12 mouse cellular contexts compared by ENCODE assay signal in the genomic region with DNA sequence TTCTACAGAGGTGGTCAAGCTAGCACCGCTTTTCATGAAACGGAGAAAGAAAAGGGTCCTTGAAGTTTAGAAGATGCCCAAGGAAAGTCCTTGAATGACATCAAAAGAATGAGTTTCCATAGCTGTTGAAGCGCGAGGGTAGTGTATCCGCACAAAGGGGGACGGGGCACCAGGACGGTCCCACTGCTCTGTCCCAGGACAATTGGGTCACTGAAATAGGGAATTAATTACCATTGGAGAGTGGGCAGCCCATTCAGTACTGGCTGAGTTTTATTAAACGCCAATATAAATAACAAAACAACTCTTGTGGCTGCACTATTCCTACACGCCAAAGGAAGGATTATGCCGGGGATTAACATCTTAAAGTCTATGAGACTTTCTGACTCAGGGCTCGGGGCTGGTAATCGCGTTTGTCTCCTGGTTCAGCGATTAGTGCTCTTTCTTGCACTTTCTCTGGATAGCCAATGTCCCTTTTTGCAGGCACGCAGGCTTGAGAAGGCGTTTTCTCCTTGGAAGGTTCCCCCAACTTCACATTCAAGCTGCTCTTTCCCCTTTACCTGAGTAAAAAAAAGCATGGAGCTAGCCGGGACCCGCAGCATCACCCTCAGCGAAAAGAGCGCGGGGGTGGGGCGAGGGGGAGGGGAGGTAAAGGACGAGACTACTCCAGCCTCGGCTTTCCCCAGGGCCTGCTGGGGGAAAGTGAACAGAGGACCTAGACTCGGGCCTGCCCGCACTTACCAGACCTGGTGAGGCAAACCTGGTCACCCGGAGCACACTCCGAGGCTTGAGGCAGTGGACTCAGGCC. TPM values are rescaled to one million over a fixed set of nuclear protein-coding genes. Genes with fewer than 3 reads are reported as not detected.
DNase-seq lines count a peak whose midpoint lies in the region; ATAC-seq and TF ChIP-seq lines count a peak whose summit lies in the region.
"Had no signal": no experiment of that assay in that cellular context is flagged by ENCODE, and none has a peak within 500 bp of the region (broad histone marks: within the 10 kb centered on the region; RNA-seq: fewer than 3 reads in every experiment).

No protein-coding gene starts in this region.

- H3K27me3 ChIP-seq in midbrain, embryonic 10.5 days (ENCODE audit: low read depth, poor library complexity, severe bottlenecking), result peaks cover 100% of the 10 kb centered on the region
- peaks cover 66% of the 10 kb centered on the region for H3K27me3 ChIP-seq in midbrain, postnatal 0 days (ENCODE audit: insufficient read depth, low read length)
- peaks cover 71% of the 10 kb centered on the region for H3K27me3 ChIP-seq in hindbrain, embryonic 12.5 days
- H3K27me3 ChIP-seq in cerebellum, adult 2 months (ENCODE audit: control insufficient read depth, insufficient read depth, low read length), result peaks cover 19% of the 10 kb centered on the region; the same call in 1 of the 2 replicates

- 0% methylated on average over 28 of the region's 28 CpGs for WGBS in midbrain, embryonic 10.5 days
- WGBS in midbrain, postnatal 0 days, result 2% methylated on average over 28 of the region's 28 CpGs
- WGBS in hindbrain, embryonic 12.5 days, result under 1% methylated on average over 28 of the region's 28 CpGs
- 4% methylated on average over 28 of the region's 28 CpGs for WGBS in cerebellum, adult 2 months

- H3K9ac ChIP-seq in midbrain, postnatal 0 days (replicated peaks; ENCODE audit: low read length, poor library complexity, severe bottlenecking), result no peak overlapping the region
- H3K9ac ChIP-seq in hindbrain, embryonic 12.5 days, result peak overlapping the region; percentile 43; the same call in 1 of the 2 replicates

- peak overlapping the region; percentile 40 for H3K4me3 ChIP-seq in midbrain, embryonic 10.5 days
- no peak overlapping the region for H3K4me3 ChIP-seq in midbrain, postnatal 0 days (ENCODE audit: low read depth, low read length)
- no peak overlapping the region for H3K4me3 ChIP-seq in hindbrain, embryonic 12.5 days
- no peak overlapping the region for H3K4me3 ChIP-seq in cerebellum, adult 2 months (replicated peaks; ENCODE audit: insufficient read depth, low read depth, low read length)

- H3K9me3 ChIP-seq in midbrain, embryonic 10.5 days (replicated peaks), result 0 out of 2 replicates have a peak, but pooled peaks cover 4% of the 10 kb centered on the region
- H3K9me3 ChIP-seq in midbrain, postnatal 0 days (ENCODE audit: low read length), result no peaks in the 10 kb centered on the region
- H3K9me3 ChIP-seq in hindbrain, embryonic 12.5 days (replicated peaks), result no peaks in the 10 kb centered on the region

- ATAC-seq in midbrain, postnatal 0 days (ENCODE audit: low FRiP score), result no peak
- no peak for ATAC-seq in hindbrain, embryonic 12.5 days (ENCODE audit: low FRiP score)
- no peak for ATAC-seq in megakaryocyte progenitor cell, adult 5-6 weeks (replicated peaks; ENCODE audit: poor library complexity)
- ATAC-seq: inflammation-experienced regulatory T-cells, adult 6 months had no signal

- peaks cover 70% of the 10 kb centered on the region for H3K4me1 ChIP-seq in midbrain, embryonic 10.5 days
- peaks cover 5% of the 10 kb centered on the region; the same call in 1 of the 2 replicates for H3K4me1 ChIP-seq in midbrain, postnatal 0 days (ENCODE audit: insufficient read depth, low read length)
- peaks cover 34% of the 10 kb centered on the region for H3K4me1 ChIP-seq in hindbrain, embryonic 12.5 days
- no peaks in the 10 kb centered on the region for H3K4me1 ChIP-seq in cerebellum, adult 2 months (ENCODE audit: control insufficient read depth, insufficient read depth, low read length)

- no peak for TF ChIP-seq POLR2A in cerebellum, adult 2 months (IDR thresholded peaks at IDR 0.05; ENCODE audit: borderline replicate concordance, insufficient read depth, low read length)

- intact Hi-C loops in heart, postnatal 25 days (cut with DNase I), result no loop called here

- peak; percentile 82 for DNase-seq in heart, adult 11 months
- DNase-seq in heart, postnatal 25 days (ENCODE audit: low spot score), result no peak
- DNase-seq in midbrain, embryonic 10.5 days (ENCODE audit: low spot score), result peak; percentile 72
- DNase-seq in midbrain, postnatal 0 days (ENCODE audit: low spot score), result no peak
- DNase-seq in retina, embryonic 14.5 days (ENCODE audit: low spot score), result peak; percentile 49
- DNase-seq in cerebellum, adult 2 months, result no peak
- DNase-seq: right cerebral cortex, postnatal 14 days had no signal

- no peaks in the 10 kb centered on the region for H3K36me3 ChIP-seq in midbrain, embryonic 10.5 days
- H3K36me3 ChIP-seq in midbrain, postnatal 0 days (ENCODE audit: insufficient read depth, low read length), result no peaks in the 10 kb centered on the region
- no peaks in the 10 kb centered on the region for H3K36me3 ChIP-seq in hindbrain, embryonic 12.5 days

- no peak for TF ChIP-seq CTCF in midbrain, postnatal 0 days (IDR thresholded peaks at IDR 0.05)
- no peak for TF ChIP-seq CTCF in cerebellum, adult 2 months (IDR thresholded peaks at IDR 0.05; ENCODE audit: borderline replicate concordance, insufficient read depth, low read depth, low read length)

- peak overlapping the region; percentile 85 for H3K27ac ChIP-seq in midbrain, embryonic 10.5 days (replicated peaks)
- H3K27ac ChIP-seq in midbrain, postnatal 0 days (ENCODE audit: low read depth, low read length), result no peak overlapping the region
- H3K27ac ChIP-seq in hindbrain, embryonic 12.5 days, result peak overlapping the region; percentile 40; the same call in 1 of the 2 replicates
- H3K27ac ChIP-seq in cerebellum, adult 2 months (ENCODE audit: insufficient read depth, low read length), result no peak overlapping the region

- H3K4me2 ChIP-seq in midbrain, postnatal 0 days (ENCODE audit: low read depth, low read length, poor library complexity, severe bottlenecking), result no peak overlapping the region
- H3K4me2 ChIP-seq in hindbrain, embryonic 12.5 days (replicated peaks), result peak overlapping the region; percentile 35

RNA-seq across cellular contexts. Expression of gene Neurog2, which starts 5.6 kb away (rescaled TPM):
- total RNA-seq in heart, postnatal 25 days (2021), result not detected
- 26.5 and 47.5 TPM in 2 replicates for polyA plus RNA-seq in midbrain, embryonic 10.5 days (2016; fragmentation: Nextera tagmentation; extraction: Ambion mirVana)
- total RNA-seq in midbrain, postnatal 0 days (2014; rRNA removed), result 0.99 and 2.3 TPM in 2 replicates
- 0.21 and 0.51 TPM in 2 replicates for polyA plus RNA-seq in midbrain, postnatal 0 days (2015; fragmentation: Nextera tagmentation; extraction: Ambion mirVana)
- 43.9 and 48.7 TPM in 2 replicates for polyA plus RNA-seq in hindbrain, embryonic 12.5 days (2016; fragmentation: Nextera tagmentation; extraction: Ambion mirVana)
- not detected in 2 replicates for total RNA-seq in megakaryocyte progenitor cell, adult 5-6 weeks (2015)
- not detected in 2 replicates for total RNA-seq in megakaryocyte progenitor cell, adult 5-6 weeks (2017)
- 0.31 and 0.49 TPM in 2 replicates for polyA plus RNA-seq in cerebellum, adult 2 months (2012; rRNA removed)
- total RNA-seq: gastrocnemius, adult 8-10 months had no signal
- polyA plus RNA-seq: inflammation-experienced regulatory T-cells, adult 6 months; liver, embryonic 16.5 days had no signal

Comparison
In these comparisons a context has a peak if more than half of its experiments do, and no peak if none do; other contexts are left out.
1. DNase-seq: peak in heart, adult 11 months (single experiment), midbrain, embryonic 10.5 days (single experiment) and retina, embryonic 14.5 days (single experiment); none in heart, postnatal 25 days (single experiment), midbrain, postnatal 0 days (single experiment) and cerebellum, adult 2 months (0 of 2).
2. H3K27ac ChIP-seq: peak in midbrain, embryonic 10.5 days (single experiment) and hindbrain, embryonic 12.5 days (single experiment); none in midbrain, postnatal 0 days (single experiment) and cerebellum, adult 2 months (single experiment).
3. RNA of gene Neurog2, which starts 5.6 kb away (polyA plus RNA-seq): 43.9 to 48.7 TPM in hindbrain, embryonic 12.5 days and 26.5 to 47.5 TPM in midbrain, embryonic 10.5 days; 0.21 to 0.51 TPM in midbrain, postnatal 0 days and 0.31 to 0.49 TPM in cerebellum, adult 2 months; every median in the first group is over 10 times any median in the second.